Mouse (Mus musculus) G1E (cell line): ENCODE measurements around the gene Lsm7.
"Not testable (repeated sequence)": the region's sequence is repeated elsewhere in the genome, so short reads cannot be mapped to it uniquely, and the experiment has no call there.

Experiments used
- CTCF ChIP-seq: IDR thresholded peaks from 2 replicates; pipeline ENCODE4 v1.5.1; 2012; ENCODE audit warnings: low read depth, low read length, inconsistent platforms, mixed read lengths
- TAL1 ChIP-seq: conservative IDR thresholded peaks from 2 replicates; pipeline ENCODE4 v1.6.1; 2012; ENCODE audit warnings: low read depth, low read length, inconsistent platforms, mixed read lengths

GRCm38 (mm10) chr10:80828587-80828986, 26.4 kb downstream of the Lsm7 start:
- TF ChIP-seq CTCF, TAL1: not testable (repeated sequence)
